Mouse (Mus musculus) kidney, embryonic 14.5 days (tissue): ENCODE measurements around the gene Rgcc. TPM values are rescaled to one million over a fixed set of nuclear protein-coding genes. Genes with fewer than 3 reads are reported as not detected.

Source experiments
- ATAC-seq: fragments of 200-750 bp; cut with Nextera tagmentation; 2 replicates; pipeline ENCODE4 v1.8.0; 2017; ENCODE audit warnings: moderate number of reproducible peaks, mild to moderate bottlenecking, moderate TSS enrichment, moderate library complexity; ENCODE audit not compliant: low FRiP score, low TSS enrichment
- H3K27ac ChIP-seq: fragments of 300-500 bp; sonication (generic); 2 replicates; pipeline ENCODE4 v1.5.1; 2014; ENCODE audit warnings: low read depth, mild to moderate bottlenecking, low read length, moderate library complexity, mixed read lengths
- H3K27me3 ChIP-seq: fragments of 300-500 bp; sonication (generic); 2 replicates; pipeline ENCODE4 v1.6.1; 2014; ENCODE audit warnings: mild to moderate bottlenecking, low read length; ENCODE audit not compliant: control insufficient read depth, insufficient read depth
- H3K36me3 ChIP-seq: fragments of 300-500 bp; sonication (generic); 2 replicates; pipeline ENCODE4 v1.6.1; 2014; ENCODE audit warnings: low read length, mixed read lengths; ENCODE audit not compliant: control insufficient read depth, insufficient read depth
- H3K4me1 ChIP-seq: fragments of 300-500 bp; sonication (generic); 2 replicates; pipeline ENCODE4 v1.6.1; 2014; ENCODE audit warnings: low read length, mixed read lengths; ENCODE audit not compliant: control insufficient read depth, insufficient read depth
- H3K4me2 ChIP-seq: fragments of 300-500 bp; sonication (generic); replicated peaks from 2 replicates; pipeline ENCODE4 v1.6.1; 2014; ENCODE audit warnings: low read depth, mild to moderate bottlenecking, low read length
- H3K4me3 ChIP-seq: fragments of 300-500 bp; sonication (generic); 2 replicates; pipeline ENCODE4 v1.5.1; 2014; ENCODE audit warnings: mild to moderate bottlenecking, low read length
- H3K9ac ChIP-seq: fragments of 300-500 bp; sonication (generic); 2 replicates; pipeline ENCODE4 v1.6.1; 2014; ENCODE audit warnings: low read depth, mild to moderate bottlenecking, low read length, moderate library complexity
- H3K9me3 ChIP-seq: fragments of 300-500 bp; sonication (generic); 2 replicates; pipeline ENCODE4 v1.6.1; 2016; ENCODE audit warnings: low read length; ENCODE audit not compliant: control insufficient read depth
- WGBS: fragments of 180-500 bp; shearing (Covaris S2); extraction: QIAGEN DNeasy Blood & Tissue Kit; methylation state at CpG from one replicate; pipeline ENCODE4 v1.1.7; 2014; 5-methylcytosine and 5-hydroxymethylcytosine counted together
- polyA plus RNA-seq: library from polyadenylated mRNA; unstranded; fragments of >200 nt; fragmentation: Nextera tagmentation; extraction: Ambion mirVana; gene quantifications from 2 replicates; pipeline ENCODE4 v1.2.1, GENCODE M21; 2014

Rgcc gene
- polyA plus RNA-seq, 1 experiment from 2014 or later: 22.7 TPM

GRCm38 (mm10) chr14:79317602-79318001 is 16.2 kb upstream of the Rgcc start:
- H3K4me3 ChIP-seq: no peak overlapping the region
- ATAC-seq: no peak
- no peak overlapping the region for H3K9ac ChIP-seq
- no peak overlapping the region for H3K27ac ChIP-seq
- no peaks in the 10 kb centered on the region for H3K9me3 ChIP-seq
- whole genome bisulfite sequencing: 76% methylated on average over 2 of the region's 2 CpGs
- no peaks in the 10 kb centered on the region for H3K36me3 ChIP-seq
- H3K4me2 ChIP-seq: no peak overlapping the region
- no peaks in the 10 kb centered on the region for H3K27me3 ChIP-seq
- no peaks in the 10 kb centered on the region for H3K4me1 ChIP-seq

- H3K27me3 ChIP-seq: no peaks in the 10 kb centered on the region
- no peak overlapping the region for H3K4me3 ChIP-seq
- no peaks in the 10 kb centered on the region for H3K9me3 ChIP-seq
- H3K4me1 ChIP-seq: no peaks in the 10 kb centered on the region
- H3K9ac ChIP-seq: no peak overlapping the region
- no peaks in the 10 kb centered on the region for H3K36me3 ChIP-seq
- ATAC-seq: no peak
- WGBS: 68% methylated on average over 7 of the region's 7 CpGs
- H3K4me2 ChIP-seq: no peak overlapping the region
- H3K27ac ChIP-seq: no peak overlapping the region
These were observed 14.4 kb upstream of the Rgcc start for GRCm38 (mm10) chr14:79315877-79316276.

GRCm38 (mm10) chr14:79314245-79315010 is 13.0 kb upstream of the Rgcc start:
- H3K27ac ChIP-seq: no peak overlapping the region
- ATAC-seq: no peak
- H3K9ac ChIP-seq: no peak overlapping the region
- no peaks in the 10 kb centered on the region for H3K9me3 ChIP-seq
- no peak overlapping the region for H3K4me2 ChIP-seq
- H3K4me1 ChIP-seq: no peaks in the 10 kb centered on the region
- WGBS: 89% methylated on average over 12 of the region's 12 CpGs
- H3K36me3 ChIP-seq: no peaks in the 10 kb centered on the region
- H3K4me3 ChIP-seq: no peak overlapping the region
- H3K27me3 ChIP-seq: no peaks in the 10 kb centered on the region

- no peaks in the 10 kb centered on the region for H3K36me3 ChIP-seq
- H3K27me3 ChIP-seq: no peaks in the 10 kb centered on the region
- no peak overlapping the region for H3K9ac ChIP-seq
- ATAC-seq: no peak
- H3K27ac ChIP-seq: no peak overlapping the region
- no peaks in the 10 kb centered on the region for H3K4me1 ChIP-seq
- H3K4me2 ChIP-seq: no peak overlapping the region
- H3K9me3 ChIP-seq: no peaks in the 10 kb centered on the region
- 80% methylated on average over 8 of the region's 8 CpGs for WGBS
- no peak overlapping the region for H3K4me3 ChIP-seq
These were observed 12.2 kb upstream of the Rgcc start for GRCm38 (mm10) chr14:79313439-79314175.

- Histone ChIP-seq H3K27me3 (no peaks in the 10 kb centered on the region), H3K4me2 (no peak overlapping the region), H3K9me3 (no peaks in the 10 kb centered on the region), H3K36me3 (no peaks in the 10 kb centered on the region), H3K27ac (no peak overlapping the region), H3K4me1 (no peaks in the 10 kb centered on the region), H3K4me3 (no peak overlapping the region), H3K9ac (no peak overlapping the region)
- ATAC-seq: no peak
- WGBS: 79% methylated on average over 4 of the region's 4 CpGs
These were observed 11.3 kb upstream of the Rgcc start for GRCm38 (mm10) chr14:79312719-79313118.

GRCm38 (mm10) chr14:79311918-79312454 is 10.5 kb upstream of the Rgcc start:
- Histone ChIP-seq H3K9me3 (no peaks in the 10 kb centered on the region), H3K4me1 (no peaks in the 10 kb centered on the region), H3K9ac (no peak overlapping the region), H3K27ac (no peak overlapping the region), H3K4me3 (no peak overlapping the region), H3K27me3 (no peaks in the 10 kb centered on the region), H3K36me3 (no peaks in the 10 kb centered on the region), H3K4me2 (no peak overlapping the region)
- WGBS: 35% methylated on average over 4 of the region's 4 CpGs
- ATAC-seq: no peak

- Histone ChIP-seq H3K9ac (no peak overlapping the region), H3K27ac (no peak overlapping the region), H3K4me3 (no peak overlapping the region), H3K27me3 (no peaks in the 10 kb centered on the region), H3K9me3 (no peaks in the 10 kb centered on the region), H3K36me3 (no peaks in the 10 kb centered on the region), H3K4me2 (no peak overlapping the region), H3K4me1 (no peaks in the 10 kb centered on the region)
- 38% methylated on average over 4 of the region's 4 CpGs for WGBS
- ATAC-seq: peak; percentile 64
These were observed 7.7 kb upstream of the Rgcc start for GRCm38 (mm10) chr14:79309115-79309514.

DNA sequence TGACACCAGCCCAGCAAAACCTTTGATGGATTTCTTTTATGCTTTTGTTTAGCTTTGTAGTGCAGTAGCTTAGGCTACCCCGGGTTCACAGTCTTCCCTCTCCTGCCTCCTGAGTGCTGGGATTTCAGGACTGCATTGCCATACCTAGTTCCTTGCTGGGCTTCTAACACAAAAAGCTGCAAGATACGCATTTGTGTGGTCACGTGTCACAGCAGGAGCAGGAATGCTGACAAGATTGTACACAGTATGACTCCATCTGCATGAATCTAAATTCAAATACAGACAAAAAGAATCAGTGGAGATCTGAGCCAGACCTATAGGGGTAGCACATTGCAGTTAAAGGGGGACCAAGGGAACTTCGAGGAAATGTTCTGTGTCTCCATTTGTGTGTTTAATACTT is 6.9 kb upstream of the Rgcc start:
- Histone ChIP-seq H3K4me3 (no peak overlapping the region), H3K9ac (no peak overlapping the region), H3K27me3 (no peaks in the 10 kb centered on the region), H3K4me1 (no peaks in the 10 kb centered on the region), H3K36me3 (no peaks in the 10 kb centered on the region), H3K4me2 (no peak overlapping the region), H3K27ac (no peak overlapping the region), H3K9me3 (no peaks in the 10 kb centered on the region)
- 48% methylated on average over 4 of the region's 4 CpGs for WGBS
- no peak for ATAC-seq

DNA sequence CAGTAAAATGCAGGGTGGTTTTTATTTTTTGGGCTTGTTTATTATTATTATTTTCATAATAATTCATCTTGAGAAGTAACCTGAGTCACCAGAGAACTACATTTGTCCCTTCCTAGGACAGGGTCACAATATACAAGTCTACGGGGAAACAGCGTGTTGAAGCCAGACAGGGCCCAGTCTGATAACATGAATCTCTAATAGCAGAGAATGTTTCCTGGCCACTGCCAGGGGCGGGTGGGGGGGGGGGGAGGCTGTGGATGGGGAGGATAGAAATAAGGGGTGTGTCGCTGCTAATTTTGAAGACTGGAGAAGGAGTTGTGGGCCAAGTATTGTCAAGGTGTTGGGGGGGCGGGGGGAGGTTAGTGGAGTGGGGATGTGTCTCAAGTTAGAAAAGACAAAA is 6.5 kb upstream of the Rgcc start:
- Histone ChIP-seq H3K36me3 (no peaks in the 10 kb centered on the region), H3K27ac (no peak overlapping the region), H3K9ac (no peak overlapping the region), H3K9me3 (no peaks in the 10 kb centered on the region), H3K27me3 (no peaks in the 10 kb centered on the region), H3K4me3 (no peak overlapping the region), H3K4me2 (no peak overlapping the region), H3K4me1 (no peaks in the 10 kb centered on the region)
- ATAC-seq: no peak
- WGBS: 74% methylated on average over 5 of the region's 5 CpGs
